Mouse (Mus musculus) embryonic fibroblast, embryonic 13.5 days (primary cell): ENCODE results near the gene Tst.

Source experiments
- CTCF ChIP-seq: IDR thresholded peaks from 2 replicates; pipeline ENCODE4 v1.5.1; 2011; ENCODE audit warnings: mild to moderate bottlenecking, control low read depth, low read length, moderate library complexity, borderline replicate concordance; ENCODE audit not compliant: insufficient read depth
- POLR2A ChIP-seq: IDR thresholded peaks from 2 replicates; pipeline ENCODE4 v1.6.1; 2011; ENCODE audit warnings: low read depth, mild to moderate bottlenecking, control low read depth, low read length, moderate library complexity

- TF ChIP-seq CTCF, result no peak
- no peak for TF ChIP-seq POLR2A
Measured at GRCm38 (mm10) chr15:78438973-78439372, 33.3 kb upstream of the Tst start.
